Mouse (Mus musculus) ES-CJ7 (cell line): ENCODE results near the gene Chic2.

Source experiments
- DNase-seq: peaks from one replicate; pipeline ENCODE4 v3.0.0; 2011; ENCODE audit warnings: low read depth, low spot score

The Chic2 gene

GRCm38 (mm10) chr5:74975507-74975906 is 69.1 kb downstream of the Chic2 start:
- DNase-seq: no peak

- DNase-seq: peak; percentile 42
These were observed 69.7 kb downstream of the Chic2 start for GRCm38 (mm10) chr5:74974726-74975411.

- peak; percentile 58 for DNase-seq
These were observed 70.5 kb downstream of the Chic2 start for GRCm38 (mm10) chr5:74974061-74974581.

- DNase-seq: no peak
These were observed 73.2 kb downstream of the Chic2 start for GRCm38 (mm10) chr5:74971418-74971817.

GRCm38 (mm10) chr5:74969341-74969740 is 75.2 kb downstream of the Chic2 start:
- no peak for DNase-seq

GRCm38 (mm10) chr5:74967882-74968281 is 76.7 kb downstream of the Chic2 start:
- no peak for DNase-seq

- DNase-seq: no peak
These were observed 77.7 kb downstream of the Chic2 start for GRCm38 (mm10) chr5:74966891-74967290.

GRCm38 (mm10) chr5:74962771-74963170 is 81.8 kb downstream of the Chic2 start:
- DNase-seq: no peak

- DNase-seq: peak; percentile 73
These were observed 83.6 kb downstream of the Chic2 start for GRCm38 (mm10) chr5:74960840-74961543.

- DNase-seq: no peak
These were observed 84.3 kb downstream of the Chic2 start for GRCm38 (mm10) chr5:74960306-74960705.

- DNase-seq: no peak
These were observed 87.1 kb downstream of the Chic2 start for GRCm38 (mm10) chr5:74957293-74958076.

- DNase-seq: no peak
These were observed 88.2 kb downstream of the Chic2 start for GRCm38 (mm10) chr5:74956335-74956734.

GRCm38 (mm10) chr5:74955565-74955964 is 89.0 kb downstream of the Chic2 start:
- DNase-seq: no peak

- DNase-seq: peak; percentile 97
These were observed 91.6 kb downstream of the Chic2 start for GRCm38 (mm10) chr5:74952938-74953337.

GRCm38 (mm10) chr5:74951375-74951774 is 93.2 kb downstream of the Chic2 start:
- DNase-seq: no peak

- peak; percentile 9 for DNase-seq
These were observed 95.3 kb downstream of the Chic2 start for GRCm38 (mm10) chr5:74949298-74949697.

- DNase-seq: peak; percentile 17
These were observed 96.1 kb downstream of the Chic2 start for GRCm38 (mm10) chr5:74948482-74948881.
